Mouse (Mus musculus) midbrain, embryonic 14.5 days (tissue): Measurements from ENCODE around the gene Hnrnpm. TPM values are rescaled to one million over a fixed set of nuclear protein-coding genes. Genes with fewer than 3 reads are reported as not detected.
A peak's percentile ranks its signal among the peaks of the same experiment; 100 is the strongest.

Experiments
- ATAC-seq: fragments of 200-750 bp; cut with Nextera tagmentation; 2 replicates; pipeline ENCODE4 v1.8.0; 2017; ENCODE audit warnings: moderate number of reproducible peaks, moderate library complexity; ENCODE audit not compliant: low FRiP score, low TSS enrichment
- DNase-seq: peaks from one replicate; pipeline ENCODE4 v3.0.0-alpha.2; 2015
- H3K27ac ChIP-seq: fragments of 300-500 bp; sonication (generic); replicated peaks from 2 replicates; pipeline ENCODE4 v1.5.1; 2014; ENCODE audit warnings: mild to moderate bottlenecking, low read depth, low read length, moderate library complexity
- H3K27me3 ChIP-seq: fragments of 300-500 bp; sonication (generic); 2 replicates; pipeline ENCODE4 v1.6.1; 2014; ENCODE audit warnings: low read length, control low read depth, mixed read lengths; ENCODE audit not compliant: control insufficient read depth, insufficient read depth
- H3K36me3 ChIP-seq: fragments of 300-500 bp; sonication (generic); 2 replicates; pipeline ENCODE4 v1.6.1; 2014; ENCODE audit warnings: low read length, control low read depth; ENCODE audit not compliant: control insufficient read depth, insufficient read depth
- H3K4me1 ChIP-seq: fragments of 300-500 bp; sonication (generic); 2 replicates; pipeline ENCODE4 v1.6.1; 2014; ENCODE audit warnings: mild to moderate bottlenecking, antibody characterized with exemption, low read length, control low read depth; ENCODE audit not compliant: control insufficient read depth, insufficient read depth
- H3K4me2 ChIP-seq: fragments of 300-500 bp; sonication (generic); 2 replicates; pipeline ENCODE4 v1.6.1; 2014; ENCODE audit warnings: mild to moderate bottlenecking, low read length, moderate library complexity
- H3K4me3 ChIP-seq: fragments of 300-500 bp; sonication (generic); replicated peaks from 2 replicates; pipeline ENCODE4 v1.5.1; 2014; ENCODE audit warnings: low read depth, low read length
- H3K9ac ChIP-seq: fragments of 300-500 bp; sonication (generic); replicated peaks from 2 replicates; pipeline ENCODE4 v1.6.1; 2014; ENCODE audit warnings: mild to moderate bottlenecking, low read length, moderate library complexity
- H3K9me3 ChIP-seq: fragments of 300-500 bp; sonication (generic); 2 replicates; pipeline ENCODE4 v1.6.1; 2016; ENCODE audit warnings: low read length, control low read depth, mixed read lengths; ENCODE audit not compliant: control insufficient read depth
- WGBS: fragments of 180-500 bp; shearing (Covaris S2); extraction: QIAGEN DNeasy Blood & Tissue Kit; methylation state at CpG from one replicate; pipeline ENCODE4 v1.1.7; 2014; 5-methylcytosine and 5-hydroxymethylcytosine counted together
- polyA plus RNA-seq: library from polyadenylated mRNA; unstranded; fragments of >200 nt; fragmentation: Nextera tagmentation; extraction: Ambion mirVana; gene quantifications from 2 replicates; pipeline ENCODE4 v1.2.1, GENCODE M21; 2014

The Hnrnpm gene
- polyA plus RNA-seq, 1 experiment from 2014 or later, result 214 TPM

DNA sequence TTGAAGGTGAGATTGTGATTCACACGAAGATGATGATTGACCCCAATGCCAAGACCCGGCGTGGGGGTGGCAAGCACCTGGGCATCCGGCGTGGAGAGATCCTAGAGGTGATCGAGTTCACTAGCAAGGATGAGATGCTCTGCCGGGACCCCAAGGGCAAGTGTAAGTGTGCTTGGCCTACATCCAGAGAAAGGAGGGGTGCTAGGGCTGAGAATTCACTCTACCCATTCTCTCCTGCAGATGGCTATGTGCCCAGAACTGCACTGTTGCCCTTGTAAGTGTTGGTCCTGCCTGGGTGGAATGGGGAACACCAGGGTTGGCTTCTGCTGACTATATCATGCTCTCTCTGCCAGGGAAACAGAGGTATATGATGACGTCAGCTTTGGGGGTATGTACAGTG, 41.6 kb downstream of the Hnrnpm start:
- no peak overlapping the region for H3K27ac ChIP-seq
- no peaks in the 10 kb centered on the region for H3K4me1 ChIP-seq
- 94% methylated on average over 8 of the region's 8 CpGs for WGBS
- H3K36me3 ChIP-seq, result peaks cover 82% of the 10 kb centered on the region
- H3K9ac ChIP-seq, result no peak overlapping the region
- no peaks in the 10 kb centered on the region for H3K9me3 ChIP-seq
- no peak for ATAC-seq
- no peak for DNase-seq
- H3K27me3 ChIP-seq, result no peaks in the 10 kb centered on the region
- no peak overlapping the region for H3K4me2 ChIP-seq
- H3K4me3 ChIP-seq, result no peak overlapping the region

DNA sequence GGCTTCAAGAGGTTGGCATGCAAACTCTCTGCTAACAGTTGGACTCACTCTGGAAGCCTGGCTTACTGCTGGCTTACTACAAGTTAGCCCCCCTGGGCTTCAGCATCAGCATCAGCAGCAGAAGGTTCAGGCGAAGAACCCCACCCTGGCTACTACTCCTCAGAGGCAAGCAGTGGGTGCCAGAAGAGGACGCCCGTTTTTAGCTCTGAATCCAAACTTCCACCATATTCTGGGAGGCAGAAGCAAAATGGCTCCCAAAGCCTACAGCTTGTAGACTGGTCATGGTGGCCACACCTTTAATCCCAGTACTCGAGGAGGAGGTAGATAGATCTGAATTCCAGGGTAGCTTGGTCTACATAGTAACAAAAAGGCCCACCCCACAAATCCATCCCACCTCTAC, 42.6 kb downstream of the Hnrnpm start:
- WGBS, result 96% methylated on average over 4 of the region's 4 CpGs
- H3K9ac ChIP-seq, result no peak overlapping the region
- DNase-seq, result no peak
- no peaks in the 10 kb centered on the region for H3K27me3 ChIP-seq
- H3K4me1 ChIP-seq, result no peaks in the 10 kb centered on the region
- H3K27ac ChIP-seq, result no peak overlapping the region
- no peaks in the 10 kb centered on the region for H3K9me3 ChIP-seq
- H3K36me3 ChIP-seq, result peaks cover 77% of the 10 kb centered on the region
- no peak overlapping the region for H3K4me2 ChIP-seq
- no peak overlapping the region for H3K4me3 ChIP-seq
- no peak for ATAC-seq

DNA sequence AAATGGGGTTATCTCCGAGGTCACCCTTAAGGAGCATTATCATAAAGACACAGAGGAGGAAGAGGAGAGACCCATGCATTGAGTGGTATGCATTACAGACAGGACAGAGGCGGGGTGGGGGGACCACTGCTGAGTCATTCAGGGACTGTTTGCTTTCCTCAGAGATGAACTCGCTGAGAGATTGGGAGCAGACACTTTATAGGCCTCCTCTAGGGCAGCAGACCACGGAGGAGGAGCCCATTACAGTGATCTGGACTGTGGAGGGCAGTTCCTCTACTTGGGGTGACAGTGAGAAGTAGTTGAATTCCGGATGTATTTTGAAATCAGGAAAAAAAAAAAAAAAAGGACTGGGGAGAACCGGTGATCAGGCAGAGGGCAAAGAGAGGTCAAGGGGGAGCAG, 46.9 kb downstream of the Hnrnpm start:
- no peak for DNase-seq
- WGBS, result 74% methylated on average over 6 of the region's 6 CpGs
- no peak overlapping the region for H3K4me3 ChIP-seq

DNA sequence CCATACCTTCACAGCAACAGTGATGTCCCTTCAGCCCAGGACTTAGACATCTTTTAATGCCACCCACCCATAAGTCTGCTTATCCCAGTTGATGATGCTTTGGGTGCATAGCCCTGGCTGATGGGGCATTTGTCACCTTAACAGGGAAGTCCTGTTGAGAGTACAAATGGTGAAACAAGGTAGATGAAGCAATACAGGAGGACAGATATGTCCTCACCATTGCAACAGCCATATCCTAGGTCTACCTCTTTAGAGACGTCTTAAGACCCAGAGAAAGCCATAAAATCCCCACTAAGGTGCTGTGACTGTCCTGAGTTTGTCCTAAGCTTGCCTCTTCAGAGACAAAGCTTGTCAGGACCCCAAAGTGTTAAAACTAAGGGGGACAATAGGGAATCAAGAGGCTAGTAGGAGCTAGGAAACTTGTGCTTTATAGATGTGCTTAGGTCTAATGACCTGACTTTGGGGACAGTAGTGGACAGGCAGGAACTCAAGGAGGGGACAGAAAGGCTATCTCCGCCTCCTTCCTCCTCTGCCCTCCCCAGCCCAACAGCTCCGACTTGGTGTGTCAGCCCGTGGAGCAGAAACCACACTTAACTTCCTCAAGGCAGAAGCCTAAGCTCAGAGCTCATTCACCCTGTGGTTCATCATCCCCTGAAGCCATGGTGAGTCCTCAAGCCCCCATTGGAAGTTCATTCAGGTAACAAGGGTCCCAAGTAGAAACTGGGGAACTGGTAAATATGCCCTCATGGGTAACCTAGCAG, 49.0 kb downstream of the Hnrnpm start, which contains the start of gene Pram1:
Pram1 (plus strand) TSS at position 541 of the 761 bp plus-strand sequence.
- no peak for ATAC-seq
- H3K27ac ChIP-seq, result no peak within 1 kb of the TSS
- peaks cover 37% of the 10 kb centered on the region for H3K36me3 ChIP-seq
- no peak for DNase-seq
- WGBS, result 95% methylated on average over 4 of the region's 4 CpGs
- H3K4me2 ChIP-seq, result no peak within 1 kb of the TSS
- no peak within 1 kb of the TSS for H3K4me3 ChIP-seq
- no peak within 1 kb of the TSS for H3K9ac ChIP-seq
- H3K4me1 ChIP-seq, result no peaks in the 10 kb centered on the region
- no peaks in the 10 kb centered on the region for H3K9me3 ChIP-seq
- H3K27me3 ChIP-seq, result no peaks in the 10 kb centered on the region

More for the DNA sequence above, 46.9 kb downstream of the Hnrnpm start:
- H3K27me3 ChIP-seq, result no peaks in the 10 kb centered on the region
- H3K4me1 ChIP-seq, result no peaks in the 10 kb centered on the region
- ATAC-seq, result no peak
- no peak overlapping the region for H3K9ac ChIP-seq
- H3K9me3 ChIP-seq, result no peaks in the 10 kb centered on the region
- H3K27ac ChIP-seq, result no peak overlapping the region
- H3K36me3 ChIP-seq, result peaks cover 54% of the 10 kb centered on the region
- no peak overlapping the region for H3K4me2 ChIP-seq

DNA sequence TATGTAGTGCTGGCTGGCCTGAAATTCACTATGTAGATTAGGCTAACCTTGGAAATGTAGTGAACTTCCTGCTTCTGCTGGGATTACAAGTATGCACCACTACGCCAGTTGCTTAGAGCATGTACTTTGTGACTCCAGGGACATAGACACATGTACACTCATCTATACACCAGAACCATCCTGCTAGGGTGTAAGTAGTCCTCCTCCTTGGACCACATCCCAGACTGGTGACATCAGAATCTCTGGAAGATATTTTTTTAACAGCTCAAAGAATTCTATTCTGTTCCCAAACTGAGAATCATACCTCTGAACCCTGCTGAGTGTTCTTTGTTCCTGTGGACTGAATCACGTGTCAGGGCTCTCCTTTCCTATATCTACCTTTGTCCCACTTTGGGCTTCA, 49.6 kb downstream of the Hnrnpm start:
- no peak for ATAC-seq
- no peak for DNase-seq
- WGBS, result 85% methylated on average over 2 of the region's 2 CpGs
- Histone ChIP-seq H3K4me3 (no peak overlapping the region), H3K4me2 (no peak overlapping the region), H3K9me3 (no peaks in the 10 kb centered on the region), H3K9ac (no peak overlapping the region), H3K4me1 (0 out of 2 replicates have a peak, but pooled peaks cover under 1% of the 10 kb centered on the region), H3K36me3 (peaks cover 34% of the 10 kb centered on the region), H3K27me3 (no peaks in the 10 kb centered on the region), H3K27ac (no peak overlapping the region)

DNA sequence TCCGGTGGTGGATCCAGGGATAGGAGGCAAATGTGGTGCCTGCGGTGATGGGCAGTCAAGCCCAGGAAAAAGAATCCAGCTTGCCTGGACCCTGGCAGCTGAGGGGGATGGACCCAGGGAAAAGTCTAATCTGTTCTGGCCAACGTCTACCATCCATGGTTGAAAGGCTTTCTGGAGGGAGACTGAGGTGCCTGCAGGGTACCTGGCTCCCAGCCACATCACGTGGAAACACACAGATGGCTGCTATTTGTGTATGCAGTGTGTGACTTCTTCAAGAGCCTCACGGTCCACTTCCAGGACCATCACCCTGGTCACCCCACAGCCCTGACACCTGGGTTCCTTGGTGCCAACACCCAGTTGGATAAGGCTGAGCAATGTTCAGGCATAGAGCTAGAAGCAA, 54.9 kb downstream of the Hnrnpm start:
- Histone ChIP-seq H3K9me3 (no peaks in the 10 kb centered on the region), H3K4me2 (no peak overlapping the region), H3K4me1 (peaks cover 16% of the 10 kb centered on the region), H3K9ac (no peak overlapping the region), H3K4me3 (no peak overlapping the region), H3K27me3 (no peaks in the 10 kb centered on the region), H3K36me3 (peaks cover 24% of the 10 kb centered on the region), H3K27ac (no peak overlapping the region)
- ATAC-seq (no peak), DNase-seq (no peak)
- WGBS, result 89% methylated on average over 5 of the region's 5 CpGs

DNA sequence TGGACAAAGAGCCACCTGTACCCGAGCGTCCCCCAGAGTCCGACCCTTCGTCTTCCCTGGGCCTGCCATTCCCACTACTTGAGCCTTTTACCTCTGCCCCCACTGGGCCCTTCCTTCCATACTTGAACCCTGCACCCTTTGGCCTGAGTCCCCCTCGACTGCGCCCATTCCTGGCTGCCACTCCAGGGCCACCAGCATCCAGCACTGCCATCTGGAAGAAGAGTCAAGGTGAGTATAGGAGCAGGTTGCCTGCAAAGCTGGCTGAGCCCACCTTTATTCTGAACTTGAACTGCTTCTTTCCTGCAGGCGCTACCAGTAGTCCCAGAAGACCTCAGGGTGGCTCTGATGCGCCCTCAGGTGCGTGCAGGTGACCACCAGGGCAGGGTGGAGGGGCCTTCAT, 55.4 kb downstream of the Hnrnpm start:
- no peak overlapping the region for H3K27ac ChIP-seq
- H3K27me3 ChIP-seq, result no peaks in the 10 kb centered on the region
- no peak overlapping the region for H3K9ac ChIP-seq
- H3K36me3 ChIP-seq, result peaks cover 24% of the 10 kb centered on the region
- 92% methylated on average over 9 of the region's 9 CpGs for WGBS
- H3K4me2 ChIP-seq, result no peak overlapping the region
- peaks cover 16% of the 10 kb centered on the region for H3K4me1 ChIP-seq
- DNase-seq (no peak), ATAC-seq (no peak)
- no peaks in the 10 kb centered on the region for H3K9me3 ChIP-seq
- H3K4me3 ChIP-seq, result no peak overlapping the region

DNA sequence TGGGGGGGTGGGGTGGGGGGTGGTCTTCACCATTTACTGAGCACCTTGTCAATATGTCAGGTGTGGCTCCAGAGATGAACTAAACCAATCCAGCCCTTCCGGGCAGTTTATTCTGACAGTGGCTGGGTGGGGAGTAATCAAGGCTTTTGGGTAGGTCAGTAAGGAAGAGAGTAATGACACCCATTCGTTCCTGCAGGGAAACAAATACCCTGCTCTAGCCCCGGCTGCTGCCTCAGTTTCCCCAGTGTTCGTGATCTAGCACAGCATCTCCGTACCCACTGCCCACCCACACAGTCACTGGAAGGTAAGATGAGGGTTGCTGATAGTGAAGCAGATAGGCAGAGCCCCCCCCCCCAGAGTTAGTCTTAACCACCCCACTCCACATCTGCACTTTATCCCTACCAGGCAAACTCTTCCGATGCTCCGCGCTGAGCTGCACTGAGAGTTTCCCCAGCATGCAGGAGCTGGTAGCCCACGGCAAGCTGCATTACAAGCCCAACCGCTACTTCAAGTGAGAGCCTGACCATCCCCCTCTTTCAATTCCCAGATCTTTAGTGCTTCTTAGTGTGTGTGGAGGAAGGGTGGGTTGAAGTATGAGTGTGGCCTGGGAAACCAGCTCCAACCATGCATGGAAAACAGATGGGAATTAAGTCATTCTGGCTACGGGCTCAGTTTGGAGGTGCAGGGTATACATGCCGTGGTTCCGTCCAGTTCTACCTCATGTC, 56.3 kb downstream of the Hnrnpm start:
- H3K27ac ChIP-seq, result no peak overlapping the region
- H3K36me3 ChIP-seq, result peaks cover 24% of the 10 kb centered on the region
- H3K4me1 ChIP-seq, result peaks cover 16% of the 10 kb centered on the region
- DNase-seq (no peak), ATAC-seq (no peak)
- no peak overlapping the region for H3K9ac ChIP-seq
- 80% methylated on average over 13 of the region's 13 CpGs for WGBS
- H3K9me3 ChIP-seq, result no peaks in the 10 kb centered on the region
- H3K27me3 ChIP-seq, result no peaks in the 10 kb centered on the region
- H3K4me2 ChIP-seq, result peak overlapping the region; percentile 61
- H3K4me3 ChIP-seq, result peak overlapping the region; percentile 50; the same call in 1 of the 2 replicates
